Mouse (Mus musculus) gastrocnemius, postnatal 25 days (tissue): ENCODE measurements around the gene Gas2l2. TPM values are rescaled to one million over a fixed set of nuclear protein-coding genes. Genes with fewer than 3 reads are reported as not detected.

ENCODE experiments used
- DNase-seq: peaks from one replicate; pipeline ENCODE4 v3.0.0; 2022
- total RNA-seq, 2 experiments: library from RNA; stranded (reverse); gene quantifications; 1 replicate in 1 of 2; 2 replicates in 1 of 2; pipeline ENCODE4 v1.2.3; 2021

Gas2l2 gene
- total RNA-seq, 2 experiments from 2014 or later, result not detected

DNA sequence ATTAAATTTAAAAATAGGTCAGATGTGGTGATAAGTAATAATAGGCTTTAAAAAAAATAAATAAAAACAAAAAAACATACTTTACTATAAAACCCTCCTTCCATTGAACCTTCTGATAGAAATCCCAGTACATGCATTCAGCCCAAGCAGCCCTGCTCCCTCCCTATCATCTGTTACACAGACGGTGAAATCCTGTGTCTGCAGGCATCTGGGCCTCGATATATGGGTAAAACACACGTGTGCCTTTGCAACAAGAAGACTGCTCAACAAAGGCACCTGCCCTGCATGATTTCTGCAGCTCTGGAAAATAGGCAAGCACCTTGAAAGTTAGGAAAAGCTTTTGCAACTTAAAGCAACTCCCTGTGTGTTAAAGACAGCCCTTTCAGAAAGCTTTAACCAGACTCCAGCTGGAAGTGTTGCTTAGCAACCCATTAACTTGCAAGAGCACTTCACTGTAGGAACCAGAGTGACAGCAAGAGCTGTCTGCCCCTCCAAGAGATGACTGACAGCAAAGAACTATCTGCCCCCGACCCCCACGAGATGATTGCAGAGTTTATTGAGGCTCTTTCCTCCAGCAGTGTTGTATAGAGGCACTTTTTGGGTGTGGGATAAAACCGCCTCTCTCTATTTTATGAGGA, 34.3 kb downstream of the Gas2l2 start:
- DNase-seq, result no peak

- no peak for DNase-seq
These were observed 36.2 kb downstream of the Gas2l2 start for GRCm38 (mm10) chr11:83393062-83393461.

DNA sequence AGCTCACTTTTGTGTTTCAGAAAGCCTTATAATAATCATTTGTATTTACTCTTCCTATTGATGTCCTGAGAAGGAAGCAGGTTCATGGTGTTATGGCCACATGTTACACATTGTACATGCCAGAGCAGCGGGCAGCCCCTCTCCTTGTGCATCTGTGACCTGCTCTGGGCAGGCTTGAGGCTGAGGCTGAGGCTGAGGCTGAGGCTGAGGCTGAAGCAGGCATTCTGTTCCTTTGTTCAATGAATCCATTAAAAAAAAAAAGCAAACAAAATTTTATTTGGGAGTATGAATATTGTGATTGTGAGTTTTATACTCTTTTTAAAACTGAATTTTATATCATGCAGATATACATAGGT, 45.7 kb downstream of the Gas2l2 start:
- DNase-seq, result no peak

GRCm38 (mm10) chr11:83382876-83383531, 46.3 kb downstream of the Gas2l2 start:
- no peak for DNase-seq

- no peak for DNase-seq
These were observed 49.4 kb downstream of the Gas2l2 start for GRCm38 (mm10) chr11:83379745-83380341.

Other genes starting within 250 kb of the Gas2l2 start
- 1 to 10 TPM; 1.2 to 1.3 TPM for gene Slfn3, start 238.1 kb downstream of the Gas2l2 start, total RNA-seq
- not detected for gene Slfn14, start 142.7 kb downstream of the Gas2l2 start, total RNA-seq
- gene Ap2b1, start 130.4 kb downstream of the Gas2l2 start, total RNA-seq, result 10 to 100 TPM; 30.1 to 32.3 TPM
- 10 to 100 TPM in 1 of 2 experiments, 1 to 10 TPM in 1; 9.0 to 11.9 TPM for gene Pex12, start 126.9 kb downstream of the Gas2l2 start, total RNA-seq
- gene Rasl10b, start 20.3 kb downstream of the Gas2l2 start, total RNA-seq, result under 1 TPM; 0.32 to 0.59 TPM
- gene 1700020L24Rik, start 8.2 kb upstream of the Gas2l2 start, total RNA-seq, result not detected
- 1 to 10 TPM; 2.5 to 4.5 TPM for gene Mmp28, start 33.6 kb upstream of the Gas2l2 start, total RNA-seq
- gene Taf15, start 43.6 kb upstream of the Gas2l2 start, total RNA-seq, result 10 to 100 TPM; 20.2 to 24.3 TPM
- gene Heatr9, start 92.7 kb upstream of the Gas2l2 start, total RNA-seq, result not detected
- gene Ccl5, start 101.1 kb upstream of the Gas2l2 start, total RNA-seq, result not detected
- 1 to 10 TPM; 4.0 to 5.0 TPM for gene Ccl9, start 149.2 kb upstream of the Gas2l2 start, total RNA-seq
- 1 to 10 TPM; 4.7 to 8.4 TPM for gene Ccl6, start 163.6 kb upstream of the Gas2l2 start, total RNA-seq
- gene Rpl9-ps1, start 216.2 kb upstream of the Gas2l2 start, total RNA-seq, result not detected
- gene Ccl3, start 219.9 kb upstream of the Gas2l2 start, total RNA-seq, result not detected
- not detected for gene Ccl4, start 233.1 kb upstream of the Gas2l2 start, total RNA-seq